Mouse (Mus musculus) leukemia stem cell, adult 10-12 weeks (primary cell): Measurements from ENCODE around the gene Rin2. TPM values are rescaled to one million over a fixed set of nuclear protein-coding genes. Genes with fewer than 3 reads are reported as not detected.

Source experiments
- polyA plus RNA-seq: library from polyadenylated mRNA; stranded (reverse); fragments of >175 nt; gene quantifications from 2 replicates; pipeline ENCODE4 v1.2.3, GENCODE M21; 2012; ENCODE audit warnings: low replicate concordance

Rin2 gene
- 0.35 and 0.52 TPM in 2 replicates for polyA plus RNA-seq

DNA sequence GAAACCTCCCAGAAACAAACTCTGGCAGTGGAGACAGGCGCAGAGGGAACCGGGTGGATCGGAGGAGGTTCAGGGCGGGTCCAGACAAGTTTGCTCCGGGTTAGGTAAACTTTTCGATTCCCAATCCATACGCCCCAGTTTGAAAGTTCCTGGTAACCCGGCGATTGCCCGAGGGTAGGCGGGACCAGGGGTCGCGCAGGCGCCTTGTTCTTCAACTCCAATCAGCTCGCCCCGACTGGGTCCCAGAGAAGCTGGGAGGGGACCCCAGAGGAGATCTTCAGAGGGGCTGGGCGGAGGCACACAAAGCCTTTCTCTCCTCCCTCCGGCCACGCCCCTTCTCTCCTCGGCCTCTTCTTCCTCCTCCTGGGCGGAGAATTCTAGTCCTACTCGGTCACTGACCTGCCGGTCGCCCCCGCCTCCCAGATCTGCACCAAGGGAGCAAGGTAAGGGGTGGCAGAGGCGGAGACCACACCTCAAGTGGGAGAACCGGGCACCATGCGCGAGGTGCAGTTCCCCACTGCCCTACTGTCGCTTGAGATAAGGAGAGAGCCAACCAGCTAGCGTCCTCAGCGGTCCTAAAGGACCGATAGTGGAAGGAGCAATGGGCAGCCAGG is at the start of gene Rin2:
TSS of gene Rin2 (plus strand) at position 74 of the 614 bp plus-strand sequence.

DNA sequence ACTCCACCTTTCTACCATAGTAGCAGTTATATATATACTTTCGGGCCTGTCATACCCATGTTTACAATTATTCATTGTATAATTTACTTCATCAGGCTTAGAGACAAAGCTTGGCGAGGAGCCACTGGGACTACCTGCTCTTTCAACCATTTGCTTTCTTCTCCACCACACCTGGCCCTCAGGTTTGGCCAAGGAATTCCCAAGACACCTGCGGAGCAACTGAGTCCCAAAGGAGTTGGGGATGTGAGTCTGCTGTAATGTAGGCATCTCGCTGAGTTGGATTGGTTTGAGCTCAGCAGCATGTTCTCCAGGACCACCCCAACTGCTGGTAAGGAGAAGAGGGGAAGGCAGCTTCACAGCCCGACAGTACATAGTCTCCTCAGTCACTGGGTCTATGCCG is 226.8 kb downstream of the Rin2 start, which contains the start of gene Naa20:
TSS of gene Naa20 (plus strand) at position 239 of the 400 bp plus-strand sequence.

DNA sequence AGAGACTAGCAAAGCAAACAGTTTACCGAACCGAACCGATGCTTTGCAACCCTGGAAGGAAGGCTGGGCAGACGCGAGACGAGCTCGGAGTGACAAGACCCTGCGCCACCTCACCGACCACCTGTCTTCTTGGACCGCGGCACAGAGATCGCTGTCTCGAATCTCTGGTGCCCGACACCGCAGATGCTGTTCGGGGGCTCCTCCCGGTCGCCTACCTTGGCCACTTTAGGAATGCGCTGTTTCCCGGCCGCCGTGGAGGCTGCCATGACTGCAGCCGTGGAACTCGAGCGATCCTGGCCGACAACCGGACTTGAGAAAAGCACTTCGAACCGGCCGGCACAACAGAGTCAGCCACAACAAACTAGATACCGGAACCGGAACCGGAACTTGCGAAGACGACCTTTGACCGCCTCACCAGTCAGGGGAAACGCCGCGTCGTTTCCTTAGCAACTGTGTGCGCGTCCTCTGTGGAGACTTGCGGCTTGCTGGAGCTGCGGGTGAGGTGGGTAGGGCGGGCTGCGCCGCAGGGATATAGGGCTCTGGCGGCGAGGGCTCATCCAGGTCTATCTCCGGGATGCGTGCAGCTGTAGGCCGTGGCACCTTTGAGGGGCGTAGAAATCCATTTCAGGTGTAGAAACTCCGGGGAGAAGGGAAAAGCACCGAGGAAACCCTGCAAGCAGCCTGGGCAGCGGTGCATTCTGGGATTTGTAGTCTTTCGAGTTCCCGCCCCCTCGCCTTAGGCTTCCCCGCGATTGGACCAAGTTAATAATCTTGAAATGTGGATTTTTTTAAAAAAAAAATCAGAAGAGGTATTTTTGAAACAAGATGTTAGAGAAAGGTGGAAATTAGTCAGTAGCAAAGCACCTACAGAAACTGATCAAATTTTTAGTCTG is 259.6 kb downstream of the Rin2 start, which contains the start of the genes Cfap61 and Crnkl1:
TSS of gene Cfap61 (plus strand) at position 446 of the 893 bp plus-strand sequence.
TSS of gene Crnkl1 (minus strand) at position 676 of the 893 bp plus-strand sequence.

Other genes starting within 250 kb of the Rin2 start
- 60.3 and 150 TPM in 2 replicates for gene Naa20, start 226.9 kb downstream of the Rin2 start, polyA plus RNA-seq